Mouse (Mus musculus) left cerebral cortex, postnatal 36 days (tissue): ENCODE data around the gene Oas1h. TPM values are rescaled to one million over a fixed set of nuclear protein-coding genes. Genes with fewer than 3 reads are reported as not detected.
"Not testable (repeated sequence)": the region's sequence is repeated elsewhere in the genome, so short reads cannot be mapped to it uniquely, and the experiment has no call there.

Source experiments
- DNase-seq, 2 experiments: peaks; one replicate each; pipeline ENCODE4 v3.0.0; 2021 to 2022; ENCODE audit warnings: low spot score in 2 of 2, mixed read lengths in 1 of 2
- intact Hi-C: fragments of 180-260 bp; cut with DNase I; formaldehyde crosslinking; loops from one replicate; pipeline ENCODE4 v1.15.1; 2025
- microRNA-seq: library from miRNA; unstranded; fragments of <30 nt; microRNA quantifications from one replicate; pipeline ENCODE4 v1.2.0, GENCODE M21; 2022
- total RNA-seq, 2 experiments: library from RNA; stranded (reverse); gene quantifications; 2 replicates each; pipeline ENCODE4 v1.2.3; 2021

Gene Oas1h
- total RNA-seq, 2 experiments from 2014 or later: not detected

- intact Hi-C loops, DNase-seq: not testable (repeated sequence)
Measured at GRCm38 (mm10) chr5:120914204-120914603, 53.0 kb downstream of the Oas1h start, which contains the start of gene Oas1d. Gene Oas1d, plus strand, starts transcription at chr5:120914536.

- intact Hi-C loops: not testable (repeated sequence)
Measured at GRCm38 (mm10) chr5:120919156-120919935, 58.1 kb downstream of the Oas1h start.

GRCm38 (mm10) chr5:120920296-120920695 lies 59.1 kb downstream of the Oas1h start:
- intact Hi-C loops: no loop called here
- no peak for DNase-seq

More at GRCm38 (mm10) chr5:120919156-120919935, 58.1 kb downstream of the Oas1h start:
- DNase-seq: not testable (repeated sequence)

Small RNAs within 50 kb of the gene (microRNA-seq; reads per million reads assigned to microRNA genes)
- not detected for gene Gm22907

Other genes with a start within 250 kb of the Oas1h start
- 10 to 100 TPM; 35.7 to 36.3 TPM for gene Rita1, start 248.8 kb upstream of the Oas1h start, total RNA-seq
- gene Ddx54, start 248.7 kb upstream of the Oas1h start, total RNA-seq: 10 to 100 TPM; 36.9 to 43.1 TPM
- not detected for gene Cfap73, start 227.2 kb upstream of the Oas1h start, total RNA-seq
- 10 to 100 TPM; 90.0 to 92.7 TPM for gene Rasal1, start 212.6 kb upstream of the Oas1h start, total RNA-seq
- 10 to 100 TPM; 67.3 to 71.3 TPM for gene Dtx1, start 149.5 kb upstream of the Oas1h start, total RNA-seq
- under 1 TPM in 1 of 2 experiments, not detected in 1; 0.23 TPM for gene Oas2, start 111.6 kb upstream of the Oas1h start, total RNA-seq
- gene Oas3, start 83.8 kb upstream of the Oas1h start, total RNA-seq: not detected
- not detected for gene Oas1e, start 65.9 kb upstream of the Oas1h start, total RNA-seq
- 1 to 10 TPM in 1 of 2 experiments, under 1 TPM in 1; 0.91 to 1.9 TPM for gene Oas1c, start 48.9 kb upstream of the Oas1h start, total RNA-seq
- not detected for gene Oas1f, start 14.1 kb upstream of the Oas1h start, total RNA-seq
- gene Oas1g, start 26.2 kb downstream of the Oas1h start, total RNA-seq: under 1 TPM in 1 of 2 experiments, not detected in 1; 0.54 TPM
- under 1 TPM in 1 of 2 experiments, not detected in 1; 0.17 TPM for gene Oas1a, start 46.1 kb downstream of the Oas1h start, total RNA-seq
- gene Oas1d, start 53.1 kb downstream of the Oas1h start, total RNA-seq: not detected
- 100 to 1,000 TPM; 304 to 358 TPM for gene Rph3a, start 148.7 kb downstream of the Oas1h start, total RNA-seq